Mouse (Mus musculus) neural tube, embryonic 12.5 days (tissue): ENCODE measurements at regions not wholly inside any gene's neighbourhood (a gene's known extent, or its start where the extent isn't known, plus 50 kb on each side); places are given as distances from the start of the nearest gene placed in this dataset.

Experiments used
- ATAC-seq: fragments of 200-750 bp; cut with Nextera tagmentation; 2 replicates; pipeline ENCODE4 v1.8.0; 2017; ENCODE audit warnings: low read depth, mild to moderate bottlenecking, moderate TSS enrichment, moderate library complexity; ENCODE audit not compliant: low FRiP score
- H3K27ac ChIP-seq: fragments of 300-500 bp; sonication (generic); 2 replicates; pipeline ENCODE4 v1.5.1; 2016
- H3K27me3 ChIP-seq: fragments of 300-500 bp; sonication (generic); replicated peaks from 2 replicates; pipeline ENCODE4 v1.6.1; 2016; ENCODE audit warnings: mild to moderate bottlenecking
- H3K36me3 ChIP-seq: fragments of 300-500 bp; sonication (generic); 2 replicates; pipeline ENCODE4 v1.6.1; 2016; ENCODE audit warnings: mild to moderate bottlenecking
- H3K4me1 ChIP-seq: fragments of 300-500 bp; sonication (generic); 2 replicates; pipeline ENCODE4 v1.6.1; 2016
- H3K4me2 ChIP-seq: fragments of 300-500 bp; sonication (generic); replicated peaks from 2 replicates; pipeline ENCODE4 v1.6.1; 2016; ENCODE audit warnings: mild to moderate bottlenecking
- H3K4me3 ChIP-seq: fragments of 300-500 bp; sonication (generic); 2 replicates; pipeline ENCODE4 v1.5.1; 2016
- H3K9ac ChIP-seq: fragments of 300-500 bp; sonication (generic); 2 replicates; pipeline ENCODE4 v1.6.1; 2016; ENCODE audit warnings: mild to moderate bottlenecking
- H3K9me3 ChIP-seq: fragments of 300-500 bp; sonication (generic); 2 replicates; pipeline ENCODE4 v1.6.1; 2016; ENCODE audit warnings: mild to moderate bottlenecking
- WGBS: fragments of 180-500 bp; shearing (Covaris S2); methylation state at CpG from one replicate; pipeline ENCODE4 v1.1.7; 2016; 5-methylcytosine and 5-hydroxymethylcytosine counted together

DNA sequence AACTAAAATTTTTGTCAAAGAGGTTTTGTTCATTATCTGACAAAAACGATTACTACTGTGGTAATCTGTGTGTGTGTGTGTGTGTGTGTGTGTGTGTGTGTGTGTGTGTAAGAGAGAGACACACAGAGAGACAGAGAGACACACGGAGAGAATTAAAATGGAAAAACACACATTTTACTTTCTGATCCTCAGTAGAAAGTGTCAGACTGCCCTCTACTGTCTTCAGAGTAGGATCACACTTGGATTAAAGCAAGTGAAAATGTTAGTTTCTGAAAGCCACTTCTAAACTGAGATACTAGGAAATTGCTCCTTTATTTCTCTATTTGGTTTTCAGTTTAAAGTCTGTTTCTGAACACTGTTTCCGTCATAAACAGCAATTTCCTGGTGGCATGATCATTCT, 57.3 kb upstream of the Cylc1 start:
- H3K9me3 ChIP-seq: no peaks in the 10 kb centered on the region
- no peak overlapping the region for H3K9ac ChIP-seq
- 19% methylated on average over 3 of the region's 3 CpGs for WGBS
- H3K4me3 ChIP-seq: no peak overlapping the region
- H3K4me1 ChIP-seq: no peaks in the 10 kb centered on the region
- no peak overlapping the region for H3K4me2 ChIP-seq
- ATAC-seq: 0 out of 2 replicates have a peak, but pooled peaks have one; percentile 29
- no peaks in the 10 kb centered on the region for H3K36me3 ChIP-seq
- H3K27me3 ChIP-seq: no peaks in the 10 kb centered on the region
- no peak overlapping the region for H3K27ac ChIP-seq
